Mouse (Mus musculus) hindbrain, embryonic 13.5 days (tissue): Measurements from ENCODE around the gene Tspan14. TPM values are rescaled to one million over a fixed set of nuclear protein-coding genes. Genes with fewer than 3 reads are reported as not detected.
A peak's percentile ranks its signal among the peaks of the same experiment; 100 is the strongest.

Experiments used
- ATAC-seq: fragments of 200-750 bp; cut with Nextera tagmentation; 2 replicates; pipeline ENCODE4 v1.8.0; 2017; ENCODE audit warnings: moderate TSS enrichment; ENCODE audit not compliant: low FRiP score
- H3K27ac ChIP-seq: fragments of 300-500 bp; sonication (generic); 2 replicates; pipeline ENCODE4 v1.5.1; 2015; ENCODE audit warnings: inconsistent platforms, mild to moderate bottlenecking, moderate library complexity
- H3K27me3 ChIP-seq: fragments of 300-500 bp; sonication (generic); 2 replicates; pipeline ENCODE4 v1.6.1; 2015; ENCODE audit warnings: mild to moderate bottlenecking, inconsistent platforms
- H3K36me3 ChIP-seq: fragments of 300-500 bp; sonication (generic); 2 replicates; pipeline ENCODE4 v1.6.1; 2015; ENCODE audit warnings: mild to moderate bottlenecking, inconsistent platforms
- H3K4me1 ChIP-seq: fragments of 300-500 bp; sonication (generic); replicated peaks from 2 replicates; pipeline ENCODE4 v1.6.1; 2015; ENCODE audit warnings: inconsistent platforms
- H3K4me2 ChIP-seq: fragments of 300-500 bp; sonication (generic); 2 replicates; pipeline ENCODE4 v1.6.1; 2015; ENCODE audit warnings: inconsistent platforms, mild to moderate bottlenecking, moderate library complexity
- H3K4me3 ChIP-seq: fragments of 300-500 bp; sonication (generic); 2 replicates; pipeline ENCODE4 v1.5.1; 2015; ENCODE audit warnings: mild to moderate bottlenecking, inconsistent platforms
- H3K9ac ChIP-seq: fragments of 300-500 bp; sonication (generic); 2 replicates; pipeline ENCODE4 v1.6.1; 2015; ENCODE audit warnings: mild to moderate bottlenecking, inconsistent platforms
- H3K9me3 ChIP-seq: fragments of 300-500 bp; sonication (generic); 2 replicates; pipeline ENCODE4 v1.6.1; 2016; ENCODE audit warnings: inconsistent platforms
- WGBS: fragments of 180-500 bp; shearing (Covaris S2); methylation state at CpG from one replicate; pipeline ENCODE4 v1.1.7; 2015; 5-methylcytosine and 5-hydroxymethylcytosine counted together
- polyA plus RNA-seq: library from polyadenylated mRNA; unstranded; fragments of >200 nt; fragmentation: Nextera tagmentation; extraction: Ambion mirVana; gene quantifications from 2 replicates; pipeline ENCODE4 v1.2.1, GENCODE M21; 2015

The Tspan14 gene
- polyA plus RNA-seq, result 76.4 and 77.0 TPM in 2 replicates

- H3K4me2 ChIP-seq, result peak within 1 kb of the TSS; percentile 93
- peak; percentile 72 for ATAC-seq
- peak within 1 kb of the TSS; percentile 95 for H3K9ac ChIP-seq
- H3K9me3 ChIP-seq, result no peaks in the 10 kb centered on the region
- H3K36me3 ChIP-seq, result no peaks in the 10 kb centered on the region
- peak within 1 kb of the TSS; percentile 91 for H3K27ac ChIP-seq
- peaks cover 51% of the 10 kb centered on the region for H3K4me1 ChIP-seq
- H3K4me3 ChIP-seq, result peak within 1 kb of the TSS; percentile 92
- under 1% methylated on average over 54 of the region's 54 CpGs for WGBS
- no peaks in the 10 kb centered on the region for H3K27me3 ChIP-seq
These were observed at the start of gene Tspan14 for GRCm38 (mm10) chr14:40966392-40966861. Gene Tspan14, minus strand, starts transcription at chr14:40966807.

- Histone ChIP-seq H3K9ac (no peak overlapping the region), H3K4me2 (no peak overlapping the region), H3K4me3 (no peak overlapping the region), H3K4me1 (peaks cover 15% of the 10 kb centered on the region), H3K27ac (no peak overlapping the region), H3K27me3 (no peaks in the 10 kb centered on the region), H3K9me3 (no peaks in the 10 kb centered on the region), H3K36me3 (no peaks in the 10 kb centered on the region)
- no peak for ATAC-seq
- 77% methylated on average over 5 of the region's 5 CpGs for WGBS
These were observed 48.2 kb upstream of the Tspan14 start for GRCm38 (mm10) chr14:41014701-41015240.

DNA sequence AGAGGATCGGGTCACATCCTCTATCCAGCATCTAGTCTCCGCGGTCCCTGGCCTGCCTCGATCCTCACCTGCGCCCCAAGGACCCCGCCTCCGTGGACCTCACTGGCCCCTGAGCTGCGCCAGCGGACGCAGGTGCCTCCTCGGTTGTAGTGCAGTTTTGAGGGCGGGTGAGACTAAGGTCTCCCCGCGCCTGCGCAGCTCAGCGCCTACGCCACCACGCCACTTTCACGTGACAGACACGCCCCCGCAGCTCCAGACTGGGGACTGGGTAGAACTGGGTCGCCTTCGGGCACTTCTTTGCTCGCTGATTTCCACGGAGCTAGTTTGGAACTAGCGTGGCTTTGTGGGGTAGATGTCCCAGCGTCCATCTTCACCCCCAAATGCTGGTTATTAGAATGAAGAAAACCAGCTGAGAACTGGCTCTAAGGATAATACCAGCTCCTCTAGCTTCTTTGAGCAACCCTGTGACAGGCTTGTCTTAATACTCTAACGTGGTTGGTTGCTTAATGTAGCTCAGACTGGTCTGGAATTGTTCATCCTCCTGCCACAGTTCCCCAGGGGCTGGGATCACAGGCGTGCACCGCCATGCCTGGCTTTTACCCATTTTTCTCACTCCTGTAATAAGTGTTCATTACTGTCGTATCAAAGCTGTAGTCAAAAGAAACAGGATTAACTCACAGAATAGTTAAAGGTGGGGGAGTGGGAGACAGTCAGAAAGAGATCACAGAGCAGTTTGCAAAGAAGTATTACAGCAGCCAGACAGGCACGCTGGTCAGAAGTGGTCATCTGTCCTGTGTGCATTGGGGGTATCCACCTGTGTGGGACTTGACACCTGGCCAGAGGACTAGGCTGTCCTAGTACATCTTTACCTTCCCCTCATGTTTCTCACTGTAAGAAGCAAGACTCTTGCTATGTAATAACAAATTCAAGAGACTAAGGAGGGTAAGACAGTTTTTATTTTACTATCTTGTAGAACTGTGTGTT lies 47.3 kb upstream of the Tspan14 start, which contains the start of gene Fam213a:
Gene Fam213a, minus strand, starts transcription at position 159 of the 984 bp plus-strand sequence.
- peak; percentile 99 for ATAC-seq
- H3K27me3 ChIP-seq, result no peaks in the 10 kb centered on the region
- H3K4me2 ChIP-seq, result peak within 1 kb of the TSS; percentile 74
- peak within 1 kb of the TSS; percentile 87 for H3K27ac ChIP-seq
- H3K9ac ChIP-seq, result peak within 1 kb of the TSS; percentile 90
- H3K4me3 ChIP-seq, result peak within 1 kb of the TSS; percentile 61
- H3K9me3 ChIP-seq, result no peaks in the 10 kb centered on the region
- 4% methylated on average over 32 of the region's 32 CpGs for WGBS
- no peaks in the 10 kb centered on the region for H3K36me3 ChIP-seq
- H3K4me1 ChIP-seq, result peaks cover 15% of the 10 kb centered on the region

- Histone ChIP-seq H3K9me3 (no peaks in the 10 kb centered on the region), H3K4me2 (peak overlapping the region; percentile 74)
These were observed 46.5 kb upstream of the Tspan14 start for GRCm38 (mm10) chr14:41013143-41013542.

GRCm38 (mm10) chr14:41011916-41012315 lies 45.3 kb upstream of the Tspan14 start:
- Histone ChIP-seq H3K4me2 (no peak overlapping the region), H3K4me1 (peaks cover 17% of the 10 kb centered on the region), H3K4me3 (no peak overlapping the region), H3K27ac (no peak overlapping the region), H3K9me3 (no peaks in the 10 kb centered on the region), H3K36me3 (no peaks in the 10 kb centered on the region), H3K27me3 (no peaks in the 10 kb centered on the region), H3K9ac (no peak overlapping the region)
- WGBS, result 87% methylated on average over 3 of the region's 3 CpGs
- no peak for ATAC-seq

More at GRCm38 (mm10) chr14:41013143-41013542, 46.5 kb upstream of the Tspan14 start:
- Histone ChIP-seq H3K36me3 (no peaks in the 10 kb centered on the region), H3K4me1 (peaks cover 17% of the 10 kb centered on the region), H3K27me3 (no peaks in the 10 kb centered on the region), H3K9ac (peak overlapping the region; percentile 90), H3K4me3 (peak overlapping the region; percentile 61), H3K27ac (peak overlapping the region; percentile 87)
- WGBS, result 18% methylated on average over 9 of the region's 9 CpGs
- peak; percentile 17; the same call in 1 of the 2 replicates for ATAC-seq

DNA sequence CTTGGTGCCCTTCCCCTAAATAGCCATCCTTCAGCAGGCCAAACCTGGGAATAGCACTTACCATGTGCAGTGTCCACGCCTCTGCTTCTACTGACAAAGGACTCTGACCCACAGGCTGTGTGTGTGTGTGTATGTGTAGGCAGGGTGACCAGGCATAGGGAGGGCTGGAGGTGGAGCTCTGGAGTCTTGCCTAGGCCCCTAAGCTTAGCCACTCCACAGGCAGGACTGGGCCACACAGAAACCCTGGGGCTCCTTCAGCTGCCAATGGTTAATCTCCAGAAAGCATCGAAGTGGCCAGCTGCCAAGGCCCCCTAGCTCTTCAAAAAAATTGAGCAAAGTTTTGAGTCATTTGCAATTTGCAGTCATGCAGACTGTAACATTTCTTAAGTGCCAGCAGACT lies 41.5 kb upstream of the Tspan14 start:
- no peaks in the 10 kb centered on the region for H3K27me3 ChIP-seq
- no peak overlapping the region for H3K4me3 ChIP-seq
- no peak overlapping the region for H3K9ac ChIP-seq
- no peaks in the 10 kb centered on the region for H3K9me3 ChIP-seq
- 86% methylated on average over 2 of the region's 2 CpGs for WGBS
- no peak for ATAC-seq
- H3K4me1 ChIP-seq, result peaks cover 27% of the 10 kb centered on the region
- H3K4me2 ChIP-seq, result no peak overlapping the region
- no peaks in the 10 kb centered on the region for H3K36me3 ChIP-seq
- no peak overlapping the region for H3K27ac ChIP-seq

DNA sequence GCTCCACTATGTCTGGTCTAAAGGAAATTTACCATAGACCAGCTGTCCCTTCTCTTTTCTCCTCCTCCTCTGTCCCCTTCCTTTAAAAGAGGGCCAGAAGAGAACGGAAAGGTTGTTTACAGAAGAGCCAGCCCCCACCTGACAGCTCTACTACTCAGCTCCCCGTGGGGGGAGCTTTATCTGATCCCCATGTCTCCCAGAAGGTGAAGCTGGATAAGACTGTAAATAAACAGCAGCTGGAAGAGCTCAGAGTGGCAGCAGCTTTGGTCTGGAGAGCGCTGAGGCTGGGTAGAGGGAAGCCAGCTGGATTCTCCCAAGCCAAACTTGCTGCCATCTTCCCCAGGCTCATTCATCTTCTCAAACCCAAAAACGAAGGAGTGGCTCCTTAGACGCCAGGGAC lies 41.0 kb upstream of the Tspan14 start:
- Histone ChIP-seq H3K4me3 (no peak overlapping the region), H3K9me3 (no peaks in the 10 kb centered on the region), H3K27ac (no peak overlapping the region), H3K27me3 (no peaks in the 10 kb centered on the region), H3K4me1 (peaks cover 22% of the 10 kb centered on the region), H3K4me2 (no peak overlapping the region), H3K36me3 (no peaks in the 10 kb centered on the region), H3K9ac (no peak overlapping the region)
- no peak for ATAC-seq
- WGBS, result 47% methylated on average over 5 of the region's 5 CpGs

- ATAC-seq, result no peak
- no peak overlapping the region for H3K9ac ChIP-seq
- H3K4me1 ChIP-seq, result peaks cover 19% of the 10 kb centered on the region
- 52% methylated on average over 3 of the region's 3 CpGs for WGBS
- no peak overlapping the region for H3K4me3 ChIP-seq
- no peaks in the 10 kb centered on the region for H3K9me3 ChIP-seq
- no peaks in the 10 kb centered on the region for H3K27me3 ChIP-seq
- H3K36me3 ChIP-seq, result peaks cover 5% of the 10 kb centered on the region; the same call in 1 of the 2 replicates
- no peak overlapping the region for H3K27ac ChIP-seq
- no peak overlapping the region for H3K4me2 ChIP-seq
These were observed 40.3 kb upstream of the Tspan14 start for GRCm38 (mm10) chr14:41006899-41007298.

GRCm38 (mm10) chr14:41006263-41006662 lies 39.7 kb upstream of the Tspan14 start:
- H3K4me1 ChIP-seq, result peaks cover 19% of the 10 kb centered on the region
- H3K4me3 ChIP-seq, result no peak overlapping the region
- WGBS, result 93% methylated on average over 10 of the region's 10 CpGs
- H3K4me2 ChIP-seq, result no peak overlapping the region
- H3K9ac ChIP-seq, result no peak overlapping the region
- no peak for ATAC-seq
- H3K27ac ChIP-seq, result no peak overlapping the region
- no peaks in the 10 kb centered on the region for H3K27me3 ChIP-seq
- no peaks in the 10 kb centered on the region for H3K9me3 ChIP-seq
- H3K36me3 ChIP-seq, result peaks cover 11% of the 10 kb centered on the region

- H3K9ac ChIP-seq, result no peak overlapping the region
- H3K27me3 ChIP-seq, result no peaks in the 10 kb centered on the region
- H3K4me3 ChIP-seq, result no peak overlapping the region
- H3K4me2 ChIP-seq, result no peak overlapping the region
- H3K36me3 ChIP-seq, result peaks cover 16% of the 10 kb centered on the region
- peaks cover 19% of the 10 kb centered on the region for H3K4me1 ChIP-seq
- H3K27ac ChIP-seq, result no peak overlapping the region
- H3K9me3 ChIP-seq, result no peaks in the 10 kb centered on the region
- 88% methylated on average over 9 of the region's 9 CpGs for WGBS
- ATAC-seq, result no peak
These were observed 39.1 kb upstream of the Tspan14 start for GRCm38 (mm10) chr14:41005716-41006115.

GRCm38 (mm10) chr14:41004201-41005141 lies 37.9 kb upstream of the Tspan14 start:
- Histone ChIP-seq H3K27me3 (no peaks in the 10 kb centered on the region), H3K4me2 (peak overlapping the region; percentile 46), H3K36me3 (peaks cover 26% of the 10 kb centered on the region), H3K4me3 (0 out of 2 replicates have a peak overlapping the region, but pooled peaks have one; percentile 4), H3K27ac (no peak overlapping the region), H3K9me3 (no peaks in the 10 kb centered on the region), H3K9ac (peak overlapping the region; percentile 30; the same call in 1 of the 2 replicates), H3K4me1 (peaks cover 19% of the 10 kb centered on the region)
- 7% methylated on average over 22 of the region's 22 CpGs for WGBS
- ATAC-seq, result no peak
